Mouse (Mus musculus) kidney, postnatal 0 days (tissue): Measurements from ENCODE around the gene Ptcd2. TPM values are rescaled to one million over a fixed set of nuclear protein-coding genes. Genes with fewer than 3 reads are reported as not detected.
"Not testable (repeated sequence)": the region's sequence is repeated elsewhere in the genome, so short reads cannot be mapped to it uniquely, and the experiment has no call there.

ENCODE experiments used
- ATAC-seq: fragments of 200-750 bp; cut with Nextera tagmentation; replicated peaks from 2 replicates; pipeline ENCODE4 v1.8.0; 2017; ENCODE audit warnings: low read depth, moderate number of reproducible peaks, moderate TSS enrichment, moderate library complexity; ENCODE audit not compliant: low FRiP score
- DNase-seq: peaks from one replicate; pipeline ENCODE4 v3.0.0-alpha.2; 2016; ENCODE audit warnings: low spot score
- H3K27ac ChIP-seq: fragments of 300-500 bp; sonication (generic); 2 replicates; pipeline ENCODE4 v1.5.1; 2014; ENCODE audit warnings: mild to moderate bottlenecking
- H3K27me3 ChIP-seq: fragments of 300-500 bp; sonication (generic); 2 replicates; pipeline ENCODE4 v1.6.1; 2014; ENCODE audit warnings: low read length, mixed read lengths; ENCODE audit not compliant: insufficient read depth
- H3K36me3 ChIP-seq: fragments of 300-500 bp; sonication (generic); 2 replicates; pipeline ENCODE4 v1.6.1; 2014; ENCODE audit warnings: low read length, mixed read lengths; ENCODE audit not compliant: insufficient read depth
- H3K4me1 ChIP-seq: fragments of 300-500 bp; sonication (generic); replicated peaks from 2 replicates; pipeline ENCODE4 v1.6.1; 2014; ENCODE audit warnings: antibody characterized with exemption, low read length, mixed read lengths; ENCODE audit not compliant: insufficient read depth
- H3K4me2 ChIP-seq: fragments of 300-500 bp; sonication (generic); 2 replicates; pipeline ENCODE4 v1.6.1; 2014; ENCODE audit warnings: mild to moderate bottlenecking, low read length, moderate library complexity, mixed read lengths
- H3K4me3 ChIP-seq: fragments of 300-500 bp; sonication (generic); replicated peaks from 2 replicates; pipeline ENCODE4 v1.5.1; 2014; ENCODE audit warnings: low read depth, low read length
- H3K9ac ChIP-seq: fragments of 300-500 bp; sonication (generic); 2 replicates; pipeline ENCODE4 v1.6.1; 2014; ENCODE audit warnings: low read depth, low read length
- H3K9me3 ChIP-seq: fragments of 300-500 bp; sonication (generic); replicated peaks from 2 replicates; pipeline ENCODE4 v1.6.1; 2016; ENCODE audit warnings: low read length, inconsistent platforms, mixed read lengths
- CTCF ChIP-seq: IDR thresholded peaks from 2 replicates; pipeline ENCODE4 v1.5.1; 2016; ENCODE audit warnings: antibody characterized with exemption, low read depth, mild to moderate bottlenecking, moderate library complexity
- WGBS: fragments of 180-500 bp; shearing (Covaris S2); extraction: QIAGEN DNeasy Blood & Tissue Kit; methylation state at CpG from one replicate; pipeline ENCODE4 v1.1.7; 2014; 5-methylcytosine and 5-hydroxymethylcytosine counted together
- polyA plus RNA-seq: library from polyadenylated mRNA; unstranded; fragments of >200 nt; fragmentation: Nextera tagmentation; extraction: Ambion mirVana; gene quantifications from 2 replicates; pipeline ENCODE4 v1.2.1, GENCODE M21; 2015

The Ptcd2 gene
- polyA plus RNA-seq, 1 experiment from 2014 or later = 52.5 TPM

DNA sequence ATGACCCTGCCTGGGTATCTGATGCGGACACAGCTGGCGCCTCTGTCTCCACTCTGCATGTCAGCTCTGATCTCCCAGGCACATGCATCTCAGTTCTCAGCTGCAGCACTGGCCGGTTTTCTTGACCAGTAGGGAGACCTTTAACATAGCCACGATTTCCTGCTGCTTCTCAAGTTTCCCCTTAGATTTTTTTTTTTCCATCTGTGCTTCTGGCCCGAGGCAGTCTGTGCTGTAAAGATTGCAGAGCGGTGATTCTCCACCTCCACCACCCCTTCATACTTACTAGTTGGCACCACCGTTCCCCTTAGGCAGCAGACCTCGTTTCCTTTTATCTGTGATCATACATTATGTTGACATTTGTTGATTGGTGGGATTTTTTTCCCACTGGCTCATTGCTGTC is 6.7 kb upstream of the Ptcd2 start:
- H3K9ac ChIP-seq = no peak overlapping the region
- H3K27ac ChIP-seq = no peak overlapping the region
- H3K4me1 ChIP-seq = no peaks in the 10 kb centered on the region
- ATAC-seq (no peak), DNase-seq (no peak)
- TF ChIP-seq CTCF = no peak
- H3K9me3 ChIP-seq = no peaks in the 10 kb centered on the region
- no peak overlapping the region for H3K4me2 ChIP-seq
- H3K36me3 ChIP-seq = peaks cover 10% of the 10 kb centered on the region; the same call in 1 of the 2 replicates
- 39% methylated on average over 8 of the region's 8 CpGs for WGBS
- H3K27me3 ChIP-seq = no peaks in the 10 kb centered on the region
- H3K4me3 ChIP-seq = no peak overlapping the region

DNA sequence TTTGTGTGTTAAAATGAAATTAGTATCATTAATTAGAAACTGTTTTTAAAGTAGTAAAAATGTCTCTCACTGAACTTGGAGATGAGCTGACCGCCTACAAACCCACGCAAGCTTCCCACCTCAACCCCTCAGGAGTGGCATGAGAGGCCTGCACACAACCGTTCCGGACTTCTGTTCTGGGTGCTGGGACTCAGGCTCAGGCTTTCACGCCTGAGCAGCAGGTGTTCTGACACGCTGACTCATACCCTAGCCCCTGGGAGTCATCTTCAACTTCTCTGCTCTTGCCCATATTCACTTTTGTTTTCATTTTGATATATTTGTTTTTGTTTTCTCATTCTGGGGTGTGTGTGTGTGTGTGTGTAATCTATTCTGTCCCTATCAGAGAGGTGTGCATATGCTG is 5.5 kb upstream of the Ptcd2 start:
- ATAC-seq = no peak
- Histone ChIP-seq H3K4me3 (no peak overlapping the region), H3K9ac (no peak overlapping the region), H3K9me3 (no peaks in the 10 kb centered on the region), H3K4me1 (0 out of 2 replicates have a peak, but pooled peaks cover 6% of the 10 kb centered on the region), H3K27me3 (no peaks in the 10 kb centered on the region), H3K27ac (no peak overlapping the region), H3K36me3 (peaks cover 10% of the 10 kb centered on the region; the same call in 1 of the 2 replicates), H3K4me2 (no peak overlapping the region)
- WGBS = 85% methylated on average over 6 of the region's 6 CpGs
- no peak for DNase-seq
- no peak for TF ChIP-seq CTCF

DNA sequence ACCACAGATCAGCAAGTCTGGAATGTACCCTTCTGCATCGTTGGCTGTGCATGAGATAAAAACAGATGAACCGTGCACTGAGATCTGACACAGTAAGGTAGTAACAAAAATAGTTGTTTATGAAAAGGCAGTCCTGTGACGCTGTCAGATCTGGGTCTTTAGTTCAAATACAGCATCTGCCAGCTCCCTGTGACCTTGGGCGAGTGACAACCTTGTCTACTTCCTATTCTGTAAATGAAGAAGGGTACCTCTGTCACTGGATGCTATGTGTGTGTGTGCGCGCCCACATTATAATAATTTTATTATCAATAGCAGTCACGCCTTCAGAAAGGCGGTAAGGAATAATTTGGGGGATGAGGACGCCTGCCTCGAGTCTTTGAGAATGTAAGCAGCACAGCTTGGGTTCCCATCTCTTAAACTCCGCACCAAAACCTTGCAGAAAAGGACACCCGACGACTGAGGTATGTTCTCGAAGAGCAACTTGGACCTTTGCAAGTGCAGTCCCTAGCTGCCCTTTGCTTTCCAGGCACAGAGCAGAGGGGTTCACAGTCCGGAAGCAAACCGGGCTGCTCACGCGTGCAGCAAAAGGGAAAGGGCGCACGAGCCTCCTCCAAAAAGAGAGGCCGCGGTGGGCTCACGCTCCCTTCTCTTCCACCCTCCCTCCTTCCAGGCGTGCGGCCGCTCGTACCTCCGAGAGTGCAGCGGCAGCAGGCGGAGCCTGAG is 468 bp downstream of the Ptcd2 start:
- no peak for TF ChIP-seq CTCF
- H3K9ac ChIP-seq = peak overlapping the region; percentile 82
- ATAC-seq (peak; percentile 75), DNase-seq (peak; percentile 8)
- peak overlapping the region; percentile 63 for H3K4me2 ChIP-seq
- WGBS = 1% methylated on average over 30 of the region's 30 CpGs
- peaks cover 32% of the 10 kb centered on the region for H3K36me3 ChIP-seq
- peak overlapping the region; percentile 84 for H3K27ac ChIP-seq
- no peaks in the 10 kb centered on the region for H3K9me3 ChIP-seq
- no peaks in the 10 kb centered on the region for H3K27me3 ChIP-seq
- H3K4me3 ChIP-seq = peak overlapping the region; percentile 84
- H3K4me1 ChIP-seq = 0 out of 2 replicates have a peak, but pooled peaks cover 6% of the 10 kb centered on the region

DNA sequence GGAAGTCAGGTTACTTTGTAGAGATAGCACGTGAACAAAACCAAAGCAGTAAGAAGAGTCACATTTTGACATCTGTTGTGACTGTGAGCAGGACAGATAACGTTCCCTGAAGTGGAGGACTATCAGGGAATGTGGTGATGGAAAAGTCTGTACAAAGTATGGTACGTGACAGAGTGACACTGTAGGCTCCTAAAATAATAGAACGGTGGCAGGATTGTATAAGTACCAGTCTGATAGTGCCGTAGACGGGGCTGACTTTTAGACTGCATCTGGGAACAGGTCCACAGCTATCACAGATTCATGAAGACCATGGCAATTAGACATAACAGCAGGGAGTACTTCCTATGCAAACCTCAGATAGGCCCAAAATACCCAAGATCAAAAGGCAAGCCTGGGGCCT is 3.0 kb downstream of the Ptcd2 start:
- DNase-seq = no peak

DNA sequence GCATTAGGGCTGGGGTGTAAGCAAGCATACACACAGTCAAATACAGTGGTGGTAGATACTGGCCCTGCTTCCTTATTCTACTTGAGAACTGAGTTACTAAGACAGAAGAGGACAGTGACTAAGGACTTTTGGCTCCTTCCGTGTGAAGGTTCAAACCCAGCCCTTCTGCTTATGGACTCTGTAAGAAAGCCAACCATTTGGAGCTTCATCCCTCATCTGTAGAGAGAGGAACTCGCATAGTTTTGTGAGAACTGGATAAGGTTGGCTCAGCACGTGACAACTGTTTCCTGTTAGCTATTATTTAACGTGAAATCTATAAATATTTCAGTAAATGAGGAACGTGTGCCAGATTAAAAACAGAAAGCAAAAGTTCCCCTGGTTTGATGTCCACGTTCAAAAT is 7.0 kb downstream of the Ptcd2 start:
- no peak for DNase-seq
- 65% methylated on average over 6 of the region's 6 CpGs for WGBS
- Histone ChIP-seq H3K36me3 (peaks cover 53% of the 10 kb centered on the region), H3K27ac (no peak overlapping the region), H3K4me3 (no peak overlapping the region), H3K4me2 (no peak overlapping the region), H3K4me1 (no peaks in the 10 kb centered on the region), H3K9me3 (no peaks in the 10 kb centered on the region), H3K27me3 (no peaks in the 10 kb centered on the region), H3K9ac (no peak overlapping the region)
- no peak for ATAC-seq
- no peak for TF ChIP-seq CTCF

More for the DNA sequence above, 3.0 kb downstream of the Ptcd2 start:
- H3K27me3 ChIP-seq = no peaks in the 10 kb centered on the region
- no peak overlapping the region for H3K4me3 ChIP-seq
- H3K27ac ChIP-seq = no peak overlapping the region
- ATAC-seq = no peak
- 94% methylated on average over 6 of the region's 6 CpGs for WGBS
- peaks cover 36% of the 10 kb centered on the region for H3K36me3 ChIP-seq
- TF ChIP-seq CTCF = no peak
- no peak overlapping the region for H3K9ac ChIP-seq
- H3K4me2 ChIP-seq = no peak overlapping the region
- 0 out of 2 replicates have a peak, but pooled peaks cover 6% of the 10 kb centered on the region for H3K4me1 ChIP-seq
- no peaks in the 10 kb centered on the region for H3K9me3 ChIP-seq

DNA sequence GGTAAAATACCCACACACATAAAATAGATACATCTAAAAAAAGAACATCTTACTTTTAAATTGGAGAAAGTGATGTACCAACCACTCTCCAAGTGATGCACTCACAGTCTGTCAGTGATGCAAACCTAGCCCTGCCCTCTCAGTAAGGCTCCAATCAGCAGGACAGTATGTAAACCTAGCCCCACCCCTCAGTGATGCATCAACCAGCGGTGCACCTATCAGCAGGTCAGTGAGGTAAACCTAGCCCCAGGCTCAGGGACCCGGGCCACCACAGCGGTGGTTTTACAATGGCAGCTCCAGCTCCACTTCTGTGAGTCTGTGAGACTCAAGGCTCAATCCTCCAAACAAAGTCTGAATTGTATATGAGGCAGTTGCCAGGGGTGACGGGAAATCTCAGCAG is 13.2 kb downstream of the Ptcd2 start:
- no peak for TF ChIP-seq CTCF
- H3K4me2 ChIP-seq = no peak overlapping the region
- H3K9ac ChIP-seq = no peak overlapping the region
- H3K4me1 ChIP-seq = no peaks in the 10 kb centered on the region
- ATAC-seq (0 out of 2 replicates have a peak, but pooled peaks have one; percentile 40), DNase-seq (no peak)
- no peak overlapping the region for H3K27ac ChIP-seq
- H3K9me3 ChIP-seq = no peaks in the 10 kb centered on the region
- H3K4me3 ChIP-seq = no peak overlapping the region
- H3K27me3 ChIP-seq = no peaks in the 10 kb centered on the region
- WGBS = 72% methylated on average over 4 of the region's 4 CpGs
- H3K36me3 ChIP-seq = peaks cover 62% of the 10 kb centered on the region

DNA sequence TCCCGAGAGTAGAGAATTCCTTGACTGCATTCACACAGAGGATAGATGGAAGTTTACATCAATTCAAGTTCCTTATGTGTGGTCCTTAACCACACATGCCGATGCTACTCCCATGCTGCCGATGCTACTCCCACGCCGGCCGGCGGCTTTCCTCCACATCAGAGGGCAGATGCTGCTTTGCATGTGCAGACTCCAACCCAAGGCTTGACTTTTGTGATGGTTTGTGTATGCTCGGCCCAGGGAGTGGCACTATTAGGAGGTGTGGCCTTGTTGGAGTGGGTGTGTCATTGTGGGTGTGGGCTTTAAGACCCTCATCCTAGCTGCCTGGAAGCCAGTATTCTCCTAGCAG is 20.2 kb downstream of the Ptcd2 start:
- ATAC-seq, H3K27ac ChIP-seq, H3K9ac ChIP-seq, H3K4me2 ChIP-seq, H3K27me3 ChIP-seq, H3K4me1 ChIP-seq, DNase-seq, H3K9me3 ChIP-seq, H3K4me3 ChIP-seq: not testable (repeated sequence)
- WGBS = 88% methylated on average over 8 of the region's 8 CpGs
- H3K36me3 ChIP-seq = peaks cover 63% of the 10 kb centered on the region
